Mouse (Mus musculus) kidney, postnatal 0 days (tissue): ENCODE results near the gene Gm10972. TPM values are rescaled to one million over a fixed set of nuclear protein-coding genes. Genes with fewer than 3 reads are reported as not detected.

Experiments used
- ATAC-seq: fragments of 200-750 bp; cut with Nextera tagmentation; replicated peaks from 2 replicates; pipeline ENCODE4 v1.8.0; 2017; ENCODE audit warnings: low read depth, moderate number of reproducible peaks, moderate TSS enrichment, moderate library complexity; ENCODE audit not compliant: low FRiP score
- DNase-seq: peaks from one replicate; pipeline ENCODE4 v3.0.0-alpha.2; 2016; ENCODE audit warnings: low spot score
- H3K27ac ChIP-seq: fragments of 300-500 bp; sonication (generic); 2 replicates; pipeline ENCODE4 v1.5.1; 2014; ENCODE audit warnings: mild to moderate bottlenecking
- H3K27me3 ChIP-seq: fragments of 300-500 bp; sonication (generic); 2 replicates; pipeline ENCODE4 v1.6.1; 2014; ENCODE audit warnings: low read length, mixed read lengths; ENCODE audit not compliant: insufficient read depth
- H3K36me3 ChIP-seq: fragments of 300-500 bp; sonication (generic); 2 replicates; pipeline ENCODE4 v1.6.1; 2014; ENCODE audit warnings: low read length, mixed read lengths; ENCODE audit not compliant: insufficient read depth
- H3K4me1 ChIP-seq: fragments of 300-500 bp; sonication (generic); replicated peaks from 2 replicates; pipeline ENCODE4 v1.6.1; 2014; ENCODE audit warnings: antibody characterized with exemption, low read length, mixed read lengths; ENCODE audit not compliant: insufficient read depth
- H3K4me2 ChIP-seq: fragments of 300-500 bp; sonication (generic); 2 replicates; pipeline ENCODE4 v1.6.1; 2014; ENCODE audit warnings: mild to moderate bottlenecking, low read length, moderate library complexity, mixed read lengths
- H3K4me3 ChIP-seq: fragments of 300-500 bp; sonication (generic); replicated peaks from 2 replicates; pipeline ENCODE4 v1.5.1; 2014; ENCODE audit warnings: low read depth, low read length
- H3K9ac ChIP-seq: fragments of 300-500 bp; sonication (generic); 2 replicates; pipeline ENCODE4 v1.6.1; 2014; ENCODE audit warnings: low read depth, low read length
- H3K9me3 ChIP-seq: fragments of 300-500 bp; sonication (generic); replicated peaks from 2 replicates; pipeline ENCODE4 v1.6.1; 2016; ENCODE audit warnings: low read length, inconsistent platforms, mixed read lengths
- CTCF ChIP-seq: IDR thresholded peaks from 2 replicates; pipeline ENCODE4 v1.5.1; 2016; ENCODE audit warnings: antibody characterized with exemption, low read depth, mild to moderate bottlenecking, moderate library complexity
- WGBS: fragments of 180-500 bp; shearing (Covaris S2); extraction: QIAGEN DNeasy Blood & Tissue Kit; methylation state at CpG from one replicate; pipeline ENCODE4 v1.1.7; 2014; 5-methylcytosine and 5-hydroxymethylcytosine counted together
- polyA plus RNA-seq: library from polyadenylated mRNA; unstranded; fragments of >200 nt; fragmentation: Nextera tagmentation; extraction: Ambion mirVana; gene quantifications from 2 replicates; pipeline ENCODE4 v1.2.1, GENCODE M21; 2015

Gene Gm10972
- polyA plus RNA-seq, 1 experiment from 2014 or later: not detected

GRCm38 (mm10) chr3:94611343-94611742 lies 31.6 kb upstream of the Gm10972 start:
- TF ChIP-seq CTCF: no peak
- DNase-seq (no peak), ATAC-seq (no peak)
- Histone ChIP-seq H3K9me3 (no peaks in the 10 kb centered on the region), H3K9ac (no peak overlapping the region), H3K27ac (no peak overlapping the region), H3K27me3 (no peaks in the 10 kb centered on the region), H3K4me3 (no peak overlapping the region), H3K36me3 (no peaks in the 10 kb centered on the region), H3K4me1 (no peaks in the 10 kb centered on the region; the same call in 1 of the 2 replicates), H3K4me2 (no peak overlapping the region)
- WGBS: 51% methylated on average over 4 of the region's 4 CpGs

- TF ChIP-seq CTCF: no peak
- no peak overlapping the region for H3K9ac ChIP-seq
- H3K4me1 ChIP-seq: no peaks in the 10 kb centered on the region; the same call in 1 of the 2 replicates
- no peak for DNase-seq
- no peak for ATAC-seq
- no peaks in the 10 kb centered on the region for H3K9me3 ChIP-seq
- no peak overlapping the region for H3K4me3 ChIP-seq
- H3K27me3 ChIP-seq: no peaks in the 10 kb centered on the region
- H3K36me3 ChIP-seq: no peaks in the 10 kb centered on the region
- no peak overlapping the region for H3K27ac ChIP-seq
- H3K4me2 ChIP-seq: no peak overlapping the region
- WGBS: 76% methylated on average over 5 of the region's 5 CpGs
Observed at GRCm38 (mm10) chr3:94611834-94612233, 31.1 kb upstream of the Gm10972 start.

- H3K4me3 ChIP-seq: no peak overlapping the region
- 88% methylated on average over 1 of the region's 1 CpGs for WGBS
- no peak overlapping the region for H3K27ac ChIP-seq
- no peaks in the 10 kb centered on the region for H3K36me3 ChIP-seq
- H3K27me3 ChIP-seq: no peaks in the 10 kb centered on the region
- DNase-seq: no peak
- no peak overlapping the region for H3K4me2 ChIP-seq
- no peaks in the 10 kb centered on the region for H3K9me3 ChIP-seq
- no peaks in the 10 kb centered on the region; the same call in 1 of the 2 replicates for H3K4me1 ChIP-seq
- ATAC-seq: no peak
- TF ChIP-seq CTCF: no peak
- no peak overlapping the region for H3K9ac ChIP-seq
Observed at GRCm38 (mm10) chr3:94612274-94612673, 30.6 kb upstream of the Gm10972 start.

- WGBS: 61% methylated on average over 7 of the region's 7 CpGs
- no peak overlapping the region; the same call in 1 of the 2 replicates for H3K27ac ChIP-seq
Observed at GRCm38 (mm10) chr3:94613258-94613878, 29.5 kb upstream of the Gm10972 start.

GRCm38 (mm10) chr3:94616717-94617116 lies 26.2 kb upstream of the Gm10972 start:
- Histone ChIP-seq H3K9me3 (no peaks in the 10 kb centered on the region), H3K36me3 (no peaks in the 10 kb centered on the region), H3K27ac (no peak overlapping the region), H3K9ac (no peak overlapping the region), H3K4me1 (no peaks in the 10 kb centered on the region; the same call in 1 of the 2 replicates), H3K4me3 (no peak overlapping the region), H3K4me2 (no peak overlapping the region), H3K27me3 (no peaks in the 10 kb centered on the region)
- DNase-seq (peak; percentile 22), ATAC-seq (no peak)
- TF ChIP-seq CTCF: peak; percentile 65
- 68% methylated on average over 4 of the region's 4 CpGs for WGBS

More at GRCm38 (mm10) chr3:94613258-94613878, 29.5 kb upstream of the Gm10972 start:
- peak; percentile 75 for ATAC-seq
- no peaks in the 10 kb centered on the region for H3K27me3 ChIP-seq
- no peak overlapping the region for H3K4me2 ChIP-seq
- DNase-seq: peak; percentile 66
- H3K9ac ChIP-seq: no peak overlapping the region
- no peak overlapping the region for H3K4me3 ChIP-seq
- H3K36me3 ChIP-seq: no peaks in the 10 kb centered on the region
- TF ChIP-seq CTCF: no peak
- H3K9me3 ChIP-seq: no peaks in the 10 kb centered on the region
- no peaks in the 10 kb centered on the region; the same call in 1 of the 2 replicates for H3K4me1 ChIP-seq

- ATAC-seq: no peak
- WGBS: 82% methylated on average over 11 of the region's 11 CpGs
Observed at GRCm38 (mm10) chr3:94621740-94622507, 21.0 kb upstream of the Gm10972 start.

More at GRCm38 (mm10) chr3:94621740-94622507, 21.0 kb upstream of the Gm10972 start:
- no peaks in the 10 kb centered on the region for H3K9me3 ChIP-seq
- H3K4me1 ChIP-seq: no peaks in the 10 kb centered on the region
- H3K9ac ChIP-seq: no peak overlapping the region
- no peak overlapping the region for H3K4me3 ChIP-seq
- no peak overlapping the region for H3K4me2 ChIP-seq
- no peak overlapping the region for H3K27ac ChIP-seq
- no peak for DNase-seq
- no peaks in the 10 kb centered on the region for H3K27me3 ChIP-seq
- no peaks in the 10 kb centered on the region for H3K36me3 ChIP-seq
- TF ChIP-seq CTCF: no peak
